Mouse (Mus musculus) neural tube, embryonic 14.5 days (tissue): Measurements from ENCODE around the gene Cdh12. TPM values are rescaled to one million over a fixed set of nuclear protein-coding genes. Genes with fewer than 3 reads are reported as not detected.
"Not testable (repeated sequence)": the region's sequence is repeated elsewhere in the genome, so short reads cannot be mapped to it uniquely, and the experiment has no call there.

Experiments
- ATAC-seq: fragments of 200-750 bp; cut with Nextera tagmentation; 2 replicates; pipeline ENCODE4 v1.8.0; 2017; ENCODE audit warnings: low read depth, mild to moderate bottlenecking, moderate TSS enrichment, moderate library complexity
- H3K27ac ChIP-seq: fragments of 300-500 bp; sonication (generic); 2 replicates; pipeline ENCODE4 v1.5.1; 2014; ENCODE audit warnings: low read depth, mild to moderate bottlenecking, control low read depth, low read length, moderate library complexity, mixed read lengths
- H3K27me3 ChIP-seq: fragments of 300-500 bp; sonication (generic); 2 replicates; pipeline ENCODE4 v1.6.1; 2014; ENCODE audit warnings: low read length; ENCODE audit not compliant: control insufficient read depth, insufficient read depth
- H3K36me3 ChIP-seq: fragments of 300-500 bp; sonication (generic); 2 replicates; pipeline ENCODE4 v1.6.1; 2014; ENCODE audit warnings: low read length, mixed read lengths; ENCODE audit not compliant: control insufficient read depth, insufficient read depth
- H3K4me1 ChIP-seq: fragments of 300-500 bp; sonication (generic); 2 replicates; pipeline ENCODE4 v1.6.1; 2014; ENCODE audit warnings: low read length; ENCODE audit not compliant: control insufficient read depth, insufficient read depth
- H3K4me2 ChIP-seq: fragments of 300-500 bp; sonication (generic); 2 replicates; pipeline ENCODE4 v1.6.1; 2014; ENCODE audit warnings: mild to moderate bottlenecking, low read depth, low read length, control low read depth
- H3K4me3 ChIP-seq: fragments of 300-500 bp; sonication (generic); 2 replicates; pipeline ENCODE4 v1.5.1; 2014; ENCODE audit warnings: low read depth, low read length, control low read depth, mixed read lengths
- H3K9ac ChIP-seq: fragments of 300-500 bp; sonication (generic); replicated peaks from 2 replicates; pipeline ENCODE4 v1.6.1; 2014; ENCODE audit warnings: low read depth, mild to moderate bottlenecking, control low read depth, low read length, mixed read lengths
- H3K9me3 ChIP-seq: fragments of 300-500 bp; sonication (generic); 2 replicates; pipeline ENCODE4 v1.6.1; 2016; ENCODE audit warnings: low read length; ENCODE audit not compliant: control insufficient read depth
- WGBS: fragments of 180-500 bp; shearing (Covaris S2); extraction: QIAGEN DNeasy Blood & Tissue Kit; methylation state at CpG from one replicate; pipeline ENCODE4 v1.1.7; 2014; 5-methylcytosine and 5-hydroxymethylcytosine counted together
- polyA plus RNA-seq: library from polyadenylated mRNA; unstranded; fragments of >200 nt; fragmentation: Nextera tagmentation; extraction: Ambion mirVana; gene quantifications from 2 replicates; pipeline ENCODE4 v1.2.1, GENCODE M21; 2014

Gene Cdh12
- polyA plus RNA-seq, 1 experiment from 2014 or later = 12.3 TPM

- H3K36me3 ChIP-seq = no peaks in the 10 kb centered on the region
- WGBS = 46% methylated on average over 4 of the region's 4 CpGs
- H3K4me3 ChIP-seq = no peak overlapping the region
- ATAC-seq = no peak
- H3K4me1 ChIP-seq = no peaks in the 10 kb centered on the region
- H3K9ac ChIP-seq = no peak overlapping the region
- H3K27me3 ChIP-seq = no peaks in the 10 kb centered on the region
- no peak overlapping the region for H3K27ac ChIP-seq
- no peaks in the 10 kb centered on the region for H3K9me3 ChIP-seq
- H3K4me2 ChIP-seq = no peak overlapping the region
Observed at GRCm38 (mm10) chr15:21180191-21180590, 731.1 kb downstream of the Cdh12 start.

DNA sequence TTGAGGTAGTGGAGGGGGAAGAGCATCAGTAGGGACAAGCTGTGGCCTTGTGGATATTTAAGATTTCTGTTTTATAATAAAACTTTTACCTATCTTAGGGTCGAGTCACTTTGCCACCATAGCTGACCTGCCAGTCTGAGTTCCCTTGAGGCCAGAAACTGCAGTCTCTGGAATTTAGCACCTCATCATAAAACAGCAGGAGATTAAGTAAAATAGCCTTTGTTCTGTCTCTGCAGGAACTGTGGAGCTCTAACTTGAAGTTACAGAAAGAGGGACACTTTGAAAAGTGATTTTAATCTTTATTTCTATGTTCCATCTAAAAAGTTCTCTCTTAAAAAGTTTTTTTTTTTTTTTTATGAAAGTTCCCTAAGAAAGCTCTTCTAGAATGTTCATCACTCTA lies 736.7 kb downstream of the Cdh12 start:
- ATAC-seq = no peak
- no peaks in the 10 kb centered on the region for H3K27me3 ChIP-seq
- WGBS = 41% methylated on average over 1 of the region's 1 CpGs

DNA sequence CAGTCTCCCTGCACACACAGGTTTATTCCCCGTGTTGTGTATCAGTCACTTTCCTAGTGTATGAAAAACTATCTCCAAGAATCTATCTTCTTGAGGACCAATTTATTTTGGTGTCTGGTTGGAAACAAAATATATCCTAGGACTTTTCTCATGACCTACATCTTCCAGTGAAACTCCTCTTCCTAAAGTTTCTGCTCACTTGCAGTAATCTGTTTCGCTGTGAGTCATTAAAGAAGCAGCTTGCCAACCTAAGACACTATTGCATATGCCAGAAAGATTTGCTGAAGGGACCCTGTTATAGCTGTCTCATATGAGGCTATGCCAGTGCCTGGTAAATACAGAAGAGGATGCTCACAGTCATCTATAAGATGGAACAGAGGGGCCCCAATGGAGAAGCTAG lies 761.0 kb downstream of the Cdh12 start:
- not testable (repeated sequence) for ATAC-seq, H3K27me3 ChIP-seq, H3K9ac ChIP-seq

More for the DNA sequence above, 736.7 kb downstream of the Cdh12 start:
- H3K36me3 ChIP-seq = no peaks in the 10 kb centered on the region
- no peak overlapping the region for H3K9ac ChIP-seq
- H3K4me2 ChIP-seq = no peak overlapping the region
- H3K9me3 ChIP-seq = no peaks in the 10 kb centered on the region
- H3K27ac ChIP-seq = no peak overlapping the region
- H3K4me1 ChIP-seq = no peaks in the 10 kb centered on the region
- H3K4me3 ChIP-seq = no peak overlapping the region

GRCm38 (mm10) chr15:21223006-21223405 lies 773.9 kb downstream of the Cdh12 start:
- no peak overlapping the region for H3K4me2 ChIP-seq
- no peaks in the 10 kb centered on the region for H3K27me3 ChIP-seq
- H3K4me1 ChIP-seq = no peaks in the 10 kb centered on the region
- no peak overlapping the region for H3K4me3 ChIP-seq
- no peak; the same call in 1 of the 2 replicates for ATAC-seq
- H3K9me3 ChIP-seq = no peaks in the 10 kb centered on the region
- 71% methylated on average over 5 of the region's 5 CpGs for WGBS
- H3K9ac ChIP-seq = no peak overlapping the region
- no peaks in the 10 kb centered on the region for H3K36me3 ChIP-seq
- H3K27ac ChIP-seq = no peak overlapping the region

More for the DNA sequence above, 761.0 kb downstream of the Cdh12 start:
- not testable (repeated sequence) for H3K9me3 ChIP-seq, H3K4me2 ChIP-seq, H3K36me3 ChIP-seq, H3K4me3 ChIP-seq, H3K27ac ChIP-seq, H3K4me1 ChIP-seq
- 91% methylated on average over 2 of the region's 2 CpGs for WGBS

DNA sequence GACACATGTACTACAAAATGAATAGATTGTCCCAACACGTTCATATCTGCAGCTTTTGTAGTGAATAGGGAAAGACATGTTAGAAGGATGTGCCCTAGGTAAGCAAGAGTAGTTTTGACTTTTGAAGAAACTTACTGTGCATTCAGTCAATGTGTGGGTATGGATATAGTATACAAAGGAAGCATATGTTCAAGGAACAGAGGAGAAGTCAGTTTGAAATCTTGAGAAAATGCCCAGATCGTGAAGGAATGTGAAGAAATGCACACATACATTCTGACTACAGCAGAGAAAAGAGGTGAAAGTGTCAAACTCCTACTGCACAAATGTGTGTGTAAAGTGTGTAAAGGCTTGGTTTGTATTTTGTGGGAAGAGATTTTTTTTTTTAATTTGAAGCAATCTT lies 812.3 kb downstream of the Cdh12 start:
- no peak overlapping the region for H3K4me2 ChIP-seq
- H3K9ac ChIP-seq = no peak overlapping the region
- H3K4me1 ChIP-seq = no peaks in the 10 kb centered on the region
- no peak overlapping the region for H3K27ac ChIP-seq
- H3K4me3 ChIP-seq = no peak overlapping the region
- WGBS = 88% methylated on average over 2 of the region's 2 CpGs
- H3K27me3 ChIP-seq = no peaks in the 10 kb centered on the region
- H3K36me3 ChIP-seq = no peaks in the 10 kb centered on the region
- ATAC-seq = no peak
- no peaks in the 10 kb centered on the region for H3K9me3 ChIP-seq

GRCm38 (mm10) chr15:21269856-21270255 lies 820.8 kb downstream of the Cdh12 start:
- no peaks in the 10 kb centered on the region for H3K36me3 ChIP-seq
- 90% methylated on average over 1 of the region's 1 CpGs for WGBS
- ATAC-seq = no peak
- no peak overlapping the region for H3K9ac ChIP-seq
- no peak overlapping the region for H3K4me3 ChIP-seq
- H3K27ac ChIP-seq = no peak overlapping the region
- no peaks in the 10 kb centered on the region for H3K27me3 ChIP-seq
- H3K9me3 ChIP-seq = no peaks in the 10 kb centered on the region
- H3K4me2 ChIP-seq = no peak overlapping the region
- H3K4me1 ChIP-seq = no peaks in the 10 kb centered on the region

DNA sequence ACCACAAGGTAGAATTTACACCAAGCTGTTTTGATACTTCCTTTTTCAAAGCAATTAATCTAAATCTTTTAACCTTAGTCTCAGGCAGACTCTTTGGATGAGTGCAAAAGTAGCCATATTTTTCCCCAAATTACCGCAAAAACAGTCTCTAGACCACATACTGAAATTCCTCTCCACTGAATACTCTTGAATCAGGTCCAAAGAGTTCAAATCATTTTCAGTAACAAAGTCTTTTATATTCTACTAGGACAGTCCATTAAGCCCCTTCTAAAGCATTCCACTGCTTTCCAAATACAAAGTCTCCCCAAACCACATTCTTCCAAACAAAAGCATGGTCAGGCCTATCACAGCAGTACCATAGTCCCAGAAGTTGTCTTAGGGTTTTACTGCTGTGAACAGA lies 848.0 kb downstream of the Cdh12 start:
- H3K27ac ChIP-seq = no peak overlapping the region
- 75% methylated on average over 1 of the region's 1 CpGs for WGBS
- H3K9me3 ChIP-seq = no peaks in the 10 kb centered on the region
- no peak overlapping the region for H3K9ac ChIP-seq
- H3K4me2 ChIP-seq = no peak overlapping the region
- H3K4me3 ChIP-seq = no peak overlapping the region
- no peaks in the 10 kb centered on the region for H3K36me3 ChIP-seq
- H3K27me3 ChIP-seq = no peaks in the 10 kb centered on the region
- no peak for ATAC-seq
- H3K4me1 ChIP-seq = no peaks in the 10 kb centered on the region

DNA sequence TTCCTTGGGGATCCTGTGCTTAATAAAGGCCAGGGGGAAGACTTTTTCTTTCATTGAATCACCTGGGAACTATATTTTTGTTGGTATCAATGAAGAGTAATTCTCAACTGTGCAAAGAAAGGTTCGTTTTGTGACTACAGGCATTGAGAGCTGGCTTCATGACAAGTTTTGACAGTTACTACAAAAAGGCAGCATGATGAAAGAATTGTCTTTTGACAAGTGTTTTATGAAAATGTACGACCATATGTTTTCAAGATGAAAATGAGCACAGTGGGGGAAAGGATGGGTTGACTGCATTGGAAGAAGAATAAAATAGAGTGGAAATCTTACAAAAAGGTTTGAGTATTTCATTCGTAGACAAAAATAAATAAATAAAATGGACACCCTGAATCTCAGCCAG lies 866.4 kb downstream of the Cdh12 start:
- Histone ChIP-seq H3K4me2 (no peak overlapping the region), H3K4me3 (no peak overlapping the region), H3K27me3 (no peaks in the 10 kb centered on the region), H3K9ac (no peak overlapping the region), H3K36me3 (no peaks in the 10 kb centered on the region), H3K4me1 (no peaks in the 10 kb centered on the region), H3K27ac (no peak overlapping the region), H3K9me3 (no peaks in the 10 kb centered on the region)
- no peak for ATAC-seq
- WGBS = 83% methylated on average over 3 of the region's 3 CpGs

GRCm38 (mm10) chr15:21343853-21344252 lies 894.8 kb downstream of the Cdh12 start:
- Histone ChIP-seq H3K4me1 (no peaks in the 10 kb centered on the region), H3K27me3 (no peaks in the 10 kb centered on the region), H3K27ac (no peak overlapping the region), H3K36me3 (no peaks in the 10 kb centered on the region), H3K9me3 (no peaks in the 10 kb centered on the region), H3K4me3 (no peak overlapping the region), H3K4me2 (no peak overlapping the region), H3K9ac (no peak overlapping the region)
- no peak for ATAC-seq

DNA sequence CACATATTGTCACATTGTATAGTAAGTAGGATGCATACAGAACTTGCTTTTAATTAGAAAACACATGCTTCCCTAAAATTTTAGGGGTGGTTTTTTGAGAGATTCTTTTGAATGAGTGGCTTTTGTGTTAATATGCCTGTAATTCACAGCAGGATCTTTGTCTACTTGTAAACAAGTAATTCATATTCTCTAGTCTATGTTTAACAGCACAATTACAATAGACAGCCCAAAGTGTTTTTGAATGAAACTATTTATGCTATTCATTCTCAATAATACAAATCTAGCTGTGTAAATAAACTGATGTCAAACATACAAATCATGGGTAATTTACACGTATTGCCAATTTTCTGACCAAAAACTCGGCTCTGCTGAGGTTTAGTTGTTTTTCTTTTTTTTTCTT lies 895.3 kb downstream of the Cdh12 start:
- 72% methylated on average over 2 of the region's 2 CpGs for WGBS
- no peaks in the 10 kb centered on the region for H3K27me3 ChIP-seq
- no peak for ATAC-seq

More for the DNA sequence above, 895.3 kb downstream of the Cdh12 start:
- no peak overlapping the region for H3K27ac ChIP-seq
- H3K36me3 ChIP-seq = no peaks in the 10 kb centered on the region
- no peaks in the 10 kb centered on the region for H3K4me1 ChIP-seq
- no peaks in the 10 kb centered on the region for H3K9me3 ChIP-seq
- no peak overlapping the region for H3K4me3 ChIP-seq
- no peak overlapping the region for H3K9ac ChIP-seq
- H3K4me2 ChIP-seq = no peak overlapping the region
